Mouse (Mus musculus) olfactory bulb, adult 2 months (tissue): Measurements from ENCODE around the gene Tdrd6.

ENCODE experiments used
- CTCF ChIP-seq: fragments of 200-500 bp; IDR thresholded peaks from 2 replicates; pipeline ENCODE4 v1.5.1; 2012; ENCODE audit warnings: low read depth, mild to moderate bottlenecking, low read length, moderate library complexity; ENCODE audit not compliant: insufficient read depth
- POLR2A ChIP-seq: fragments of 200-500 bp; IDR thresholded peaks from 2 replicates; pipeline ENCODE4 v1.6.1; 2012; ENCODE audit warnings: mild to moderate bottlenecking, low read depth, low read length, moderate library complexity; ENCODE audit not compliant: insufficient read depth

DNA sequence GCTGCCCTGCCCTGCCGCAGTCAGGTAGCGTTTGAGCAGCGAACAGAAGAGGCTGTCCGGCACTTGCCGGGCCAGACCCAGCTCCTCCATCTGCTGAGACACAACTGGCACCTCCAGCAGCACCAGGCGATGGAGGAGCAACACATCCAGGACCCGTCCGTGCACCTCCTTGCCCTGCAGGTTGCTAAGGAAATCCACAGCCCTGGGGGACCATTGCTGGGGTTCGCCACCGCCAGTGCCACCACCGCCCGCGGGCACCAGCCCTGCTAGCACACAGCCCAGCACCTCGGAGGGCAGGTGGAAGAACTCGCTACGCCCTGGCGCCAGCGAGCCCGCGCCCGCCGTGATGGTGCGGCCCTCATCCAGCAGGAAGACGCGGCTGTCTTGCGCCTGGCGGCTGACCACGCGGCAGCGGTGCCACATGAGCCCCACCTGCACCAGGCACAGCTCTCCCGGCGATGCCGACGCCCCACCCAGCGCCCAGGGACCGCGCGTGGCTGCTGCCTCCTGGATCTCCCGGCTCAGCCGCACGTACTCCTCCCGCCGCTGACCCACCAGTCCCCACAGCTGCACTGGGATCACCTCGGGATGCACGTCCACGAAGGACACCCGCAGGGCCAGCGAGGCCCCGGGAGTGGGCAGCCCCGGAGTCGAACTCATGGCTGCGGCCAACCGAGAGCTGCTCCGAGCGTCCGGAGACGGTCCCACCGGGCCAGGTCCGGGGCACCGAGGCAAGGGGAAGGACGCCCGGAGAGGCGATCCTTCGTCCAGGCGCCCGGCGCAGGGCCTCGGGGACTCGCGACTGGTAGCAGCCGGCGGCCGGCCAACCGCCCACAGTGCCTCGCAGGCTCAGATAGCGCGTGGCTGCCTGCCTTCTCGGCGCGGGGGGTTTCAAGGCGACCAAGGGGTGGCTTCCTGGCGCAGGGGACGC, at the start of gene Tdrd6:
- TF ChIP-seq CTCF (no peak), POLR2A (no peak)
